Mouse (Mus musculus) adrenal gland, postnatal 4 days (tissue): ENCODE measurements at regions not wholly inside any gene's neighbourhood (a gene's known extent, or its start where the extent isn't known, plus 50 kb on each side); places are given as distances from the start of the nearest gene placed in this dataset.
A peak's percentile ranks its signal among the peaks of the same experiment; 100 is the strongest.

Experiments
- DNase-seq, 2 experiments: peaks; one replicate each; pipeline ENCODE4 v3.0.0; 2021 to 2022; ENCODE audit warnings: low spot score in 2 of 2, mixed read lengths in 2 of 2

DNA sequence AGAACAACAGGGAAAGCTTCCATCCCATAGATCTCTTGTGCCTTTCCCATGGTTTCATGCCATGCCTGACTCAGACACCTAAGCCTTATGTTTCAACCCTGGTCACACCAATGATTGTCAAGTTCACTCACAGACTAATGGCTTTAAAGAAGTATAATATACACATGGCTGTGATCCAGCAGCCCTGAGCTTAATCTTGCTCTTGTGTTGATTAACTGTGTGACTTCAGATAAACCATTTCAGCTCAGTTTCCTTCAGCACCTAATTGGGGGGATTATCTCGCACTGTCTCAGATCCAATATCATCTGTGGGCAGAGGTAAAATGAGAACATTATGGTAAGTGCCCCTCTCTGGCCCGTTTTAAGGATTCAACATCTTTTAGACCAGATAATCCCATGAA is 223.9 kb upstream of the Pard3b start:
- no peak for DNase-seq

DNA sequence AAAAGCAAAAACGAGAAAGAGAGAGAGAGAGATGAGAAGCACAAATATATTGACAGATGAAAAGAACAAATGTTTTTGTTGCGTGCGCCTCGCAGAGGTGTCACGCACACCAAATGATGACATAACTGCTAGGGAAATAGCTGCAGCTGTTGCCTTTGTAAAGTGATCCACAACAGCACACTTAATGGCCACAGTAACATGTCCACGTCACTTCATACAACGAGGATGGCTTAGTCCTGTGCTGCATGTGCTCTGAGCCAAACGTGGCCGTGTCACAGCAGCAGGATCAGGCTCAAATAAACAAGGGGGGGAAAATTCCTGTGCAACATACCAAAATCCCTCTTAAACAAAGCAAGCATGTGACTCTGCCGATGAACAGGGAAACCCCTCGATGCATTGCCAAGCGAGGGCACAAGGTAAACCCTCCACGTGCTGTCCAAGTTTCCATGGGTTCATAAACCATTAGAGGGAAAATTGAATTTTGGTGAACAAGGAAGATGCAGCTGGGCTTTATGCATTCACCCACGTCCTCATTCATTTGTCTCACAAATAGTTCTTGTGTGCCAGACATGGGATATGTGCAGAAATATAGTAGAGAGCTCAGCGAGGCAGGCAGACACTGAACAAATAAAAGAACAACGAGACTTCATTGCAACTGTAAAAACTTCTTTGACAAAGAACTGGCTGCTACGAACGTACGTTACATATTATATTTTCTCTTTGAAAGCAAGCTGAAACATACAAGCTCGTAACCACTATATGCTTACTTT is 223.0 kb upstream of the Pard3b start:
- DNase-seq = no peak

DNA sequence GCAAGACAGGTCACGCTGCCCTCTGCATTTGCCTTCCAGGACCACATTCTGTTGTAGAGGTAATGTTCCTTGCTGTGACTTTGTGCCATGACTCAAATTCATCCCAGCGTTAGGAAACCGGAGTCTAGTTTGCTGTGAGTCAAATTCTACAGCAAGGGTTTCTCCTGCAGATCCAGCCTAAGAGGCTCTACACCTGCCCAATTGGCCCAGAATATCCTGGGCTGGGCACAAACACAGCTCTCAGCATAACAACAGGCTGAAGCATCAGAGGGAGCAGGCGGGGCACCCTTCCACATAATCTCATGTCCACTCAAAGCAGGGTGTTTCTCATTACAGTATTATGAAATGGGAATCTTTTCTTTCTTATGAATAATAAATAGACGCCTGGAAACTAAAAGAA is 220.2 kb upstream of the Pard3b start:
- no peak for DNase-seq

DNA sequence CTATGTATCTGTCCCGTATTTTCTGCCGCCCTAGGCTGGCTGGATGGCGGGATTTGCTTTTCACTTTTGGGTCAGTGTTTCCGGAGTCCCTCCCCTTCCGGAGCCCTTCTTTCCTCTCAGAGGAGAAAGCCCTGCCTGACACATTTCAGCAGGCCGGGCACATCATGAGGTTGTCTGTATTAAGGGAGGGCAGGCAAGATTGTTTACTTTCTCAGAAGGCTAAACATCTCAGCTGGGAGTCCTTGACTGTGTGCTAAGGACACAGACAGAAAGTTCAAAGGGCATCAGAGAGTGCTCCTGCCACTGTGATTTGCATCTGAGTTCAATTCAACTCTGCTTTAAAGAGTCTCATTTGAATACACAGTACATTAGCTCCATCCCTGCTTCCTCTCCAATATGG is 218.8 kb upstream of the Pard3b start:
- no peak for DNase-seq

DNA sequence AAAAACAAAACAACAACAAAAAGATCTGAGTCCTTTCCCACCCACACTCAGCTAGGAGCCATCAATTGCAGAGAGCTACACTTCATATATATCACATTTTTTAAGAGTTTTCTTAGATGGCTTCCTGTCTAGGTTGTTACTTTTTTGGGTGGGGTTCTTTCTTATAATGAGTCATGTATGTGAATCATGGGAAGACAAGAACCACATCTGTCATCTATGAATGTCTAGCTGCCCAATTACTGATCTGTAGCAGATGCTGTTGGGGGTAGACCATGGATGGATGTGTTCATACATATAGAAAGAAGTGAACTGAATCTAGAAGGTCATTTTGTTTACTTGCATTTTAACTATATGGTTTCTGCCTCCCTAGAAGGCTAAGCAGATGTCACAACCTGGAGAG is 215.4 kb upstream of the Pard3b start:
- DNase-seq = no peak

DNA sequence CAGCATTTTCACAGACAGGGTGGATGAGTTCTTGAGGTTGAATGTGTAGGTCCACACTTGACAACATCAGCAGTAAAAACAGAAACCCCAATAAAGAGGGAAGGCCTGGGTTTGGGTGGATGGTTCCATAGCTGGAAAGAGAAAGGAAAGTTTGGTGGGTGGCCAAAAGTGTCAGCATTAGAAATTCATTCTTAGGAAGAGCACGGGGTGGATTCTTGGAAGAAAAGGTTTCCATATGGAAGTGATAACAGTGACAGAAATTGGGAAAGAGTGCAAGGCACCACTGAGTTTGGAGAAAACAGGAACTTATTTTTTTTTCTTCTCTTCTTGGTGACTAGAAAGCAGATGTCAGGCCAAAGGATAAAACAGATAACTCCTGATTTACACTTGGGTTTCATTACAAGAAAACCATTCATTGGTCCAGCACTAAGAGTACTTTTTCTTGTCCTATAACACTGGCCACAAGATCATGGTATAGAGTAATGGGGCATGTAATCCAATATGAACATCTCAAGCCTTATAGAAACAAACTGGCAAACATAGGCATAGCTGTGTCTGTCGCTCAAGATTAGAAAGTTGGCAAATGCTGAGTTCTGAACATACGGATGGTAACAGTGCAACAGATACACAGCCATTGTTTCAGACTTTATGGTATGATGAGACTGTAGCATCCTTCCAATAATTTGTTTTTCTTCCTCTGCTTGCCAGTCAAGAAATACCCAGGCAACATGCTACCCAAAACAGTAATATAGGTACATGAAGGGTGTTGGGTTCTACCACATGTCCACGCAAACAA is 209.7 kb upstream of the Pard3b start:
- no peak for DNase-seq

DNA sequence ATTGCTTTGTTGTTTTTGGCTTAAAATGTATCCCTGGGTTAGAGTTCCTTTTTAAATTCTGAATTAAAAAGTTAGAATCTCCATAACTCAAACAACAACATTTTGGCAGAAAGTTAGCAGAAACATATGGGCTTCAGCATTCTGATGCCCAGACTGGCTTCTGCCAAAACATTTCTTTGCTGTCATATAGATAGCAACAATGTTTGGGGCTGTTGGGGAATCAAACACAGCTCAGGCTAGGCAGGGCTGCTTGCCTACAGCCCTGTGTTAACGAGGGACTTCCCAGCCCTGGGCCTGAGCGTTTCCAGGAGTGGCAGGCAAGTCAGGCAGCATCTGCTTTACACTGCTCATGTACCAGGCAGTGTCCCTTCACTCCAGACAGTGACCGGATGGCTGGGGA is 201.0 kb upstream of the Pard3b start:
- DNase-seq = no peak

DNA sequence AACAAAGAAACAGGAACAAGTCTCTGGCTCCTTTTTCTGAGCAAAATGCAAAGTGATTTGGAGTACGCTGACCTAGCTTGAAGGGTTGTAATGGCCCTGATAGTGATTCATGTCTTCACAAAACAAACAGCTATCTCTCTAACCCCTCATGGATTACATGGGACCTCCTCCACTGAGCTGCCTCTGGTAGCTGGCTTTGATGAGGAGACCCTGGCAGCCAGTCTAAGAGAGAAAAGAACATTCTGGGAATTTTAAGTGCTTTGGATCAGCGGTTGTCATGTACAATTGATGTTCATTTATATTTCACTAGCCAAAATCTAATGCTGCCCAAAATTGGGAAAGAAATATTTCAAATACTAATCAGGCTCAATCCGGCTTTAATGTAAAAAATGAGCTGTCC is 177.2 kb upstream of the Pard3b start:
- no peak for DNase-seq

DNA sequence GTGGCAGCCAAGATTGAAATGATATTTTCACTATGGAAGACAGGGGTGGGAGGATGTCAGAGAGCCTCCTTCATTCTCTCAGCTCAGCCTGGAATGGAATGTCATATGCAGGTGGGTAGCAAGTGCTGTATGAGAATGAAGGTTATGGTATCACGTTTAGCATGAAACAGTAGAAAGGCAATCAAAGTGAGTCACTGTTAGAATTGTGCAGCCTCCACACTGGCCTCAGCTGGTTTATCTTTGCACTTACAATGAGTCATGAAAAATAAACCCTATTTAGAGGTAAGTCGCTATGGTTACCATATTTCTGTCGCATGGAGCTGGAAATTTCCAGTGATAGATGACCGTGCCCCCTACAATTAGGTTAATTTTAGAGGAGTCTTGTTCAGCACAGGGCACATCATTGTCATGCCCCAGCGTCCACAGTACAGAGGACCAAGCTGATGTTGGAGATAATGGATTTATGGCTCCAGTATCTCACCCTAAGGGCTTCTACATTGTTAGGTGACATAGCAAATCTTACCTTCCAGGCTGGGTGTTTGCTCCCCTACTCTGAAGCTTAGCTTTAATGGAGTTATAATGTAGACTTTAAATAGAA is 167.9 kb upstream of the Pard3b start:
- no peak for DNase-seq

DNA sequence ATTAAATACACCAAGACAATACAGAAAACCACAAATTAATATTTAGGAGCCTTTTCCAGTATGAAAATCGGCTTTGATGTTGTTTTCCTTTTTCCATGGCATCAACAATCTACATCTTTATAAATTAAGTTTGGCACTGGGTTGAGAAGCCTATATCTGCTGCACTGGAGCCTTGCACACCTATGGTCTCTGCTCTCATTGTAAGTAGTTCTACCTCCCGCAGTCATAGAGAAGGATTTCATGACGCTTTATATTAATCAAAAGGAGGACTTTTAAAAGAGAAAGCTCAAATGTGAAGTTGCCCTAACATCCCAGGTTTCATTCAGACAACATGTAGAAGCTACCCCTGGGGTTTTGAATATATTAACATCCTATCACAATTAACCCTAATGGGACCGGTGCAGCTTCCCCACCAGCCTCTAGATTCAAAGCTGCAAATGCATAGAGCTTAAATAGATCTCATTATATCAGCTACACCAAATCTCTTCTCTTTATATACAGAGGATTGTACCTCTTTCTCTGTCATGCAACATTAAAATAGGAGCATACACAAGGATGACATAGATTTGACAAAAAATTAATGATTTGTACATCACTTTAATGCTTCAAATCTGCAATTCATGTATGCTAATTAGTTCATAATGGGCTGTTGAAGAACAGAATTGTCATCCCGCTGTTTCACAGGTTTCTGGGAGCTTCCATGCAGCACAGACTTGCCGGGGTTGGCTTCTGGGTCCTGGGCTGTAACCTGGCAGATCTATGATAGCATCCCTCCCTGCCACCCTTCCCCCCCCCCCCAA is 166.6 kb upstream of the Pard3b start:
- no peak for DNase-seq

DNA sequence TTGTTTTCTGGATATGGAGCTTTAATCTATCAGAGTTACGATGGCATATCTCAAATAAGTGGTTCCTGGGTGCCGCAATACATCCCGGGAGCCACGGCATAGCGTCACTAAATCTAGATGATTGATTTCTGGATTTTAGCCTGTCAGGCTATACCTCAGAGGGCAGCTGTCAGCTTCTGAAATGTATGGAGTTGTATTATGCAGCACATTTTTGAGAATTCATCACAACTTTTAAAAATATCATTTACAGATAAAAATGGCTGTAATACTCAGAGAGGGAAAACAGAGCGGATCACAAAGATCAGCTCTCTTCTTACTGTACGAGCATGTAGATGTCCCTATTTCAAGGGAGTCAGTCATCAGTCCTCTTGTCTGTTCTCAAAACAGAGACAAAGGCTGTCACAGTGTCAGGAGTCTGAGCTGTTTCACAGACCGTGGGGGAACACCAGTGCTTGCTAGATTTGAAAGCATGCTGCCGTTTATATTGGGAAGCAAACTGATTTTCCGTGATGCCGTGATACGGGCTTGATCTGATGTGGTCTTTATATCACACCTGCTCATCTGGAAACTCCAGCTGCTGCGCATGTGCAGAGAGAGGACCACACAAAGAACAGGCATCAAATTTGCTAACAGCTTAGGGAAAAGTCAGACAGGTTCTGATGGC is 165.9 kb upstream of the Pard3b start:
- DNase-seq = no peak

DNA sequence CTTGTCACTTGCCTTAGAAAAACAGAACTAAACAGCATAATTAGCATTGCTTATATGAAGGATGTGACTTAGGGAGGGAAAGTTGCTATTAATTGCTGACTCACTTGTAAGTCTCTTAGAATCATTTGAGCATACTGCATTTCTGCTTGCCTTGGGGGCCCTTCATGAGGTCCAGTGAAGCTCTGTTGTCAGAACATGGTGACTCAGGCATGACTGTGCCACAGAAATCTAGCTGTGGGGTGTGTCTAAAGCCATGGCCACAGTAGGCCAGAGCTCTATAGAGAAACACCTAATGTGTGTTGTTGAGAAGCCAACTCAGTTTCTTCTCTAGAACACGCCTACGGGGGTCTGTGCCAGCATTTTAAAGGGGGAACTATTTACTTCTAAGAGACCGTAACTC is 153.2 kb upstream of the Pard3b start:
- no peak for DNase-seq

DNA sequence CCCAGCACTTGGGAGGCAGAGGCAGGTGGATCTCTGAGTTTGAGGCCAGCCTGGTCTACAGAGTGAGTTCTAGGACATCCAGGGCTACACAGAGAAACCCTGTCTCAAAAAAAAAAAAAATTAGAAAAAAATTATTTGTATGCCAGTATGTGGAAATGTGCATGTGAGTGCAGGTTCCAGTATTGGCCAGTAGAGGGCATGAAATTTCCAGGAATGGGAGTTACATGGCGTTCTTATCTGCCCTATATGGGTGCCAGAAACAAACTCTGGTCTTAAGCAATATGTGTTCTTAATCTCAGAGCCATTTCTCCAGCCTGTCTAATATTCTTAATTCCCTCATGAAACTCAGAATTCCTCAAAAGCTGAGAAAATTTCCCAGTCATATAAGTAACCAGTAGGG is 113.7 kb upstream of the Pard3b start:
- DNase-seq = no peak

DNA sequence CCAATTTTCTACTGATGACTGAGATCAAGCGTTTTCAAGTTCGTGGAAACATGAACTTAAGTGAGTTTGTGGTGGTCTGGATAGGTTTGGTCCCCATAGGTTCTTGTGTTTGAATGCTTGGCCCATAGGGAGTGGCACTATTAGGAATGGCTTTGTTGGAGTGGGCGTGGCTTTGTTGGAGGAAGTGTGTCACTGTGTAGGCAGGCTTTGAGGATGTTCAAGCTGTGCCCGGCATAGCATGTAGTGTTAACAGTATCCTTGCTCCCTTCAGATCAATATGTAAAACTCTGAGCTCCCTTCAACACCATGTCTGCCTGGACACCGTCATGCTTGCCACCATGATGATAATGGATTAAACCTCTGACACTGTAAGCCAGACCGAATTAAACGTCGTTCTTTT is 112.7 kb upstream of the Pard3b start:
- DNase-seq = no peak

DNA sequence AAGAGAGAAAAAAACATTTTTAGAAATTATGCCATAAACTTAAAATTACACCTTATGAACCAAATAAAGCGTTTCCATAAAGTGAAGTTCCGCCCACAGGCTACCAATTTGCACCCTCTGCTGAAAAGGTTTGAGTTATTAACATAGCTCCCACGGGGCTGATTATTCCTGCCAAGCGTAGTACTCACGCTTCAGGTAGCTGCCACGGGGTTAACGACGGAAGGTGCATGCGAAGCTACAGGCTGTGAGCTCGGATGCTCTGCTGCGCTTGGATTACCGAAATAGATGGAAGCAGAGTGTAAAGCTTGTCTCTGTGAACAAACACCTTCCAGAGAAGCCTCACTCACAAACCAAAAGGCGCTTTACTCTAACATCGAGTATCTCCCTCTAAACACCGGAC is 109.9 kb upstream of the Pard3b start:
- no peak for DNase-seq

DNA sequence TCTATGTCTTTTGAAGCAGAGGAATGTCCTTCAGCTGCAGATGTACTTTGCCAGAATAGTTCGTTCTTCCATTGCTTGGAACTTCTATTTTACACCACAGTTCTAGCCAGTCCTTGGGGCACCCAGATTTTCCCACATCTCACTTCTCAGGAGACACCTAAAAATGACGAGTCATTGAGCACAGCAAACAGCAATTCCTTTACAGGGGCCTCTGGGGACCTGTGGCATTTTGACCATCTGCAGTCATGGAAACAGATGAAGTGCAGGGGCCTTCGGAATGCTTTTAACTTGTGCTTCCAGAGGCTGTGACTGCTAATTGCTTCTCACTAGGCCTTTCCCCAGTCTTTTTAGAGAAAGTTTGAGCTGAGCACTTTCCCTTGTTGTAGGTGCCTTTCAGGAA is 108.5 kb upstream of the Pard3b start:
- DNase-seq = no peak

DNA sequence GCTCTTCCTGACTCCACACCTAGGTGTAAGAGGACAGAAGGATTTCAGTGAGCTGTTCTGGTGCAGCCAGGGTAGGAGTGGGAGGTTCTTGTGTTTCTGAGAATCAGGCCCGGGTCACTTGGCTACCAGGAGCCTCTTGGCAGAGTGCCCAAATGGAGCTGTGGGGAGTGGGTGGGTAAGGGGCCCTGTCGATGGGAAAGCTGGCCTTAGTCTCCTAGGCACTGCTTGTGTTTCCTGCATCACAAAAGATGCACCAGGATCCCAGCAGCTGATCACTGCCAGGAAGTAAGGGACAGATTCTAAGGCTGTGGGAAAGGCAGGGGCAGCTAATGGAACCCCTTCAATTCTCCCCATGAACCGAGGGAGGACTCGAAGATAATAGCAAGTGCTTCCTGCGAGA is 107.1 kb upstream of the Pard3b start:
- no peak for DNase-seq

DNA sequence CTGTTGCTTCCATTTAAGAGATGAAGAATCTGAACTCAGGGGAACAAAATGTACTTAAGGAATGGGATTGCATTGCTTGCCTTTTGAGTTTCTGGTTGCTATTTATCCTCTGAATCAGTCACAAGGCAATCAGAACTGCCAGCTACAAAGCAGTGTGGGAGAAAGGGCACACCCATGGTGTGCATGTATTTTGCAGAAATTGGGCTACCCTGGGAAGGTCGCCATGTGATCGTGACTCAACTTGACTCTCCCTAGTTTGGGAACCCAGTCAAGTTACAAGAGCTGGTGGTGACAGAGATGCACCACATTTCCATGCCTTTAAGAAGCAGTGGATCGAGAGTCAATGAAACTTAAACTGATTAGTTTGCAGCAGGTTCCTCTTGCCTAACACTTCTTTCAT is 98.5 kb upstream of the Pard3b start:
- DNase-seq = no peak

DNA sequence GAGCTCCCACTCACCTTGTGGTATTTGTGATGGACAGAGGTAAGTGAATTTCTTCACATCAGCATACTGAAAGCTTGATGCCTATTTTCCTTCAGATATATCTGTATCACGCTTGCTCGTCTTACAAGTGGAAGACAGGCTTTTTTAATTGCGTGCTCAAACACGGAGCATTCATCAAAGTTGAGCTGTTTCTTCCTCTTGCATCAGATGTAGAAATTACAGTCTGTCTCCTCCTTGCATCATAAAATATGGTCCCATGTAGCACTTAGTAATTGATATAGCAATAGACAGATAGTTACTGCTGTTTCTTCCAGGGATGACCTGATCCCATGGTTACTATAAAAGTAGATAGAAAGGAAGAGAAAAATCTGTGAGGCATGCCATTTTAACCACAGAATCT is 97.5 kb upstream of the Pard3b start:
- no peak for DNase-seq

DNA sequence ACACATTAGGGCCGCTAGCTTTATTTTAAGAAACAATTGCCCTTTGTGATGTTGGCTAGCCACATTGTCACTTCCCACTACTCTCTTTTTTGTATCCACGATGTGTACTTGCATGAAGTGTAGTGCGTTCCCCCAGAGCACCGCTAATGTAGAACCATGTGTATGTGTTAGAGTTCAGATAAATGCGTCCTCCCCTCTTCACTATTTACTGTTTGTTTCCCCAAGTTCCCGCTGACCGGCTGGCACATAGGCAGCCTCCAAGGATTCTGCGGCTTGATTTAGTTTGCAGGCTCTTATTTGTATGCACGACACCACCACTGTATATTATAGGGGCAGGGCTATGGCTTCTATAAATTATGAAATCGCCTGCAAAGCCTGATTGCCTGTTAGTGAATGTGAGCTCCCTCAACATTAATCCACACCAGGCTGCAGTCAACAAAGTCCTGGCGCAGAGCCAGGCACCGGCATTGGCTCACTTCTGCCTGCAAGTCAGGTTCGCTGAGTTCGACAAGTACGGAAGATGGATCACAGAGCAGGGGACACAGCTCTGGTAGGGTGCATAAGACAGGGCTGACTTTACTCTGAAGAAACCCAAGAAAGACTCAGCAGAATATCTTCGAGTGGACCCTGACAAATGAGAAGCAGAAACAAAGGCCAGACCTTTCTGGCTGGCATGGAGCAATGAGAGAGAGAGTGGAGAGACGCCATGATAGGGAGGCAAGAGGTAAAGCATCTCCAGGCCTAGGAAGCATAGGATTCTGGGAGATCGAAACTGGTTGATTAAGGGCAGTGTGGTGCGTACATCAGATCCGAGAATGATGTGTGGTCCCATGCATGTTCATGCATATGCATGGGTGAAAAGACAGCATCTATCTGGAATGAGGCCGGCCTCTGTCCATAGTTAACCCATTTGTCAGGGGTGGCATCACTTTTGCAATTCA is 85.8 kb upstream of the Pard3b start:
- peak; percentile 7 for DNase-seq
